Mouse (Mus musculus) adrenal gland, adult 18-20 months (tissue): ENCODE measurements around the gene Sf3a1. TPM values are rescaled to one million over a fixed set of nuclear protein-coding genes. Genes with fewer than 3 reads are reported as not detected.

ENCODE experiments used
- microRNA-seq, 2 experiments: library from miRNA; unstranded; fragments of <30 nt; microRNA quantifications; one replicate each; pipeline ENCODE4 v1.2.0; 2021; ENCODE audit warnings: borderline number of aligned reads in 2 of 2
- total RNA-seq, 2 experiments: library from RNA; stranded (reverse); gene quantifications; 1 replicate in 1 of 2; 2 replicates in 1 of 2; pipeline ENCODE4 v1.2.3; 2021

Gene Sf3a1
- total RNA-seq, 2 experiments from 2014 or later: 50.3 to 59.9 TPM

Small RNA genes within 50 kb of the gene (microRNA-seq; reads per million reads assigned to microRNA genes)
- gene Mir3060: 1.4 to 3.1 reads per million in 2 experiments

Other genes with a start within 250 kb of the Sf3a1 start
- gene Slc35e4, start 245.7 kb upstream of the Sf3a1 start, total RNA-seq: 1 to 10 TPM; 4.2 to 8.5 TPM
- 100 to 1,000 TPM; 113 to 133 TPM for gene Tcn2, start 228.2 kb upstream of the Sf3a1 start, total RNA-seq
- 10 to 100 TPM; 52.4 to 55.6 TPM for gene Pes1, start 196.4 kb upstream of the Sf3a1 start, total RNA-seq
- not detected for gene 4930556J24Rik, start 183.6 kb upstream of the Sf3a1 start, total RNA-seq
- not detected for gene Gal3st1, start 176.7 kb upstream of the Sf3a1 start, total RNA-seq
- gene Sec14l4, start 128.9 kb upstream of the Sf3a1 start, total RNA-seq: 1 to 10 TPM; 5.6 to 6.5 TPM
- not detected for gene Sec14l3, start 95.5 kb upstream of the Sf3a1 start, total RNA-seq
- gene Mtfp1, start 64.9 kb upstream of the Sf3a1 start, total RNA-seq: 10 to 100 TPM; 23.5 to 30.9 TPM
- 1 to 10 TPM; 1.5 to 1.7 TPM for gene Sec14l2, start 36.9 kb upstream of the Sf3a1 start, total RNA-seq
- gene Rnf215, start 25.1 kb upstream of the Sf3a1 start, total RNA-seq: 10 to 100 TPM; 22.7 to 23.7 TPM
- gene Ccdc157, start 57 bp upstream of the Sf3a1 start, total RNA-seq: 10 to 100 TPM; 10.8 to 12.5 TPM
- 10 to 100 TPM; 14.8 to 23.3 TPM for gene Tbc1d10a, start 26.4 kb downstream of the Sf3a1 start, total RNA-seq
- 1 to 10 TPM; 3.0 to 5.1 TPM for gene Castor1, start 57.9 kb downstream of the Sf3a1 start, total RNA-seq
- gene Osm, start 76.1 kb downstream of the Sf3a1 start, total RNA-seq: under 1 TPM in 1 of 2 experiments, not detected in 1; 0.16 TPM
- under 1 TPM; 0.07 to 0.86 TPM for gene Lif, start 97.2 kb downstream of the Sf3a1 start, total RNA-seq